Mouse (Mus musculus): Measurements from ENCODE around the gene Arpp21.

Gene Arpp21

GRCm38 (mm10) chr9:112235696-112236397 is at the start of gene Arpp21:
TSS of gene Arpp21 (minus strand) at chr9:112235938.
- POLR2A ChIA-PET = interaction anchor here in 1 of 4 experiments (0.6 to 1.3 kb wide), 2 partner anchors 15 to 50 kb away, joined by 3 read pairs; no protein-coding TSS in a partner anchor

DNA sequence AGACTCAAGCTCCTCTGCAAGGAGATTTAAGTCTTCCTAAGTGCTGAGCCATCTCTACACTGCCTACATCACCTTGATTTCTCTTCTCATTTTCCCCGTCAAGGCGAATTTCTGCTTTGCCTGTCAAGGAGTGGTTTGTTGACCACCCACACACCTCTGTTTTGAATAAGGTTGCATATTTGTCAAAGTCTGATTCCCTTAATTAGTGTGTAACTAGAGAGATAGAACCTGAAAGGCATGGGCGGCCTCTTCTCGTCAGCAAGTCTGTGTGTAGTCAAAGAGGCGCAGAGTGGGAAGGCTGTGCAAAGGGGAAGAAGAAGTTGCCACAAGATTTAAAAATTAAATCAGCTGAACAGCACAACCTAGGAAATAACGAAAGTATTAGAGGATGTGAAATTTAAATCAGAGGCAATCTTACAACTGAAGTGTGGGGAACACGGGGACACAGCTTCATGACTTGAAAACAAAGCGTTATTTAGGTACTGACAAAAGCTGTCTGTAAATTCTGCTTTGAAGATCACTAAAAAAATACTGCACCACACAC is 36.8 kb upstream of the Arpp21 start:
- ChIA-PET POLR2A (no interaction called here), CTCF (no interaction called here)

More at GRCm38 (mm10) chr9:112235696-112236397, at the start of gene Arpp21:
- CTCF ChIA-PET = interaction anchor here in 1 of 4 experiments (0.5 to 0.7 kb wide), 2 partner anchors 139 to 317 kb away, joined by 3 to 6 read pairs; no protein-coding TSS in a partner anchor

DNA sequence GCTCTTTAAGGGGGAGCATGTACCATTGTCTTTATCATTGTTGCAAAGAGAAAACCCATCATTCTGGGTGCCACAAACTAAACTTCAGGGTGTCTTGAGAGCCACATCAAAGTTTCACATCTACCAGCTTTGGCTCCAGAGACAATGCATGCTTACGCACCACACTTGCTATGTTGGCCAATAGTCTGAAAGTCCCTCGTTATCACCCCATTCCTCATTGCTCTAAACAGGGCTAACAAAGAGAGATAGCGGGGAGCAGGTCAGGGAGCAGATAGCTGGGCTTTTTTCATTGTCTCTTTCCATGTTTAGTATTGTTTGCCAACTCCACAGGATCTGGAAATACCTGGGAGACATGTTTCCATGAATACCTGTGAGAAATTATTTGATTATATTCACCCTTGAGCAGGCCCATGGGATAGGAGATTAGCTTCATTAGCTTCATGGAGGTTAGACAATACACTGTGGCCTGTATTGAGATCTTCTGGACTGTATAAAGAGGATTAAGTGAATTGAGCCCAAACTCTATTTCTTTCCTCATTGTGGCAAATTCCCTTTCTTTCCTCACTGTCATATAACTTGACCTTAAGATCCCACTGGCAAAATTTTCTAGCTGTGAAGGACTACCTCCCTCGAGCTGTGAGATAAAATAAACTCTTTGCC is 29.4 kb upstream of the Arpp21 start:
- CTCF ChIA-PET = no interaction called here
- POLR2A ChIA-PET = no interaction called here

DNA sequence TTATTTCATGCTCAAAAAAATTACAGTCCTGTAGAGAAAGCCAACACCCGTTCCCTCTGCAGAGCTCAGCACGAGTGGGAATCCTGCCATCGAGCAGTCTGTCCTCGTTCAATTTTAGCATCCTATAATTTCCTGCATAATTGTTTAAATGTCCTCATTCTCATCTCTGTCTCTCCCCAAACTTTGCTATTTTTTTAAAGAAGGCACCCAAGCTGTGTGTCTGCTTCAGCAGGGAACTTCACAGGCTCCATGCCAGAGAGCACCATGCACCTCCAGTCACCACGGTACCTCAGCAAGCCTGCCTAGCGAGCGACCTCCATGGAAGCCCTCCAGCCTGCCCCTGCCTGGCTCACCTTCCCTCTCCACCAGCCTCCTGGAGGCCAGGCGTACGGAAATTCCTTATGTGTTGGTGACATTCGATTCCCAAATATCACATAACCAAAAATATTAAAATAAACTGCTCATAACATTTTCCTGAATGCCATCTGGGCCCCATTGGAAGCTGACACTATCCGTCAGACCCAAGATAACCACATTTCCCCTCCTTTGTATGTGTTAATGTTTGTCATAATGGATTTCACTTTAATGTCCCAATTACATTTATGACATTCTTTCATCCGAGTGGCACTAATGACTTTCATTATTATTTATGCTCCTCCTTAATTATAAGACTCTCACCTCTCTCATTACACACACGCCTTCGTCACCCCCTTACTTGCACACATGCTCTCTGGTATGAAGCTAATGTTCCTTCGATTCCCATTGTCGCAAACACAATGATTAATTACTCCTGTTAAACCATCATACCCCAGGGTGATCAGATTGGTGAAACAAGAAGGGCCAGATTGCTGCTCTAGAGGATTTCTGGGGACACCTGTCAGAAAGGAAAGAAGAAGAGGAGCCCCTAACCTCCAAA is 26.5 kb upstream of the Arpp21 start:
- POLR2A ChIA-PET = no interaction called here
- CTCF ChIA-PET = no interaction called here

DNA sequence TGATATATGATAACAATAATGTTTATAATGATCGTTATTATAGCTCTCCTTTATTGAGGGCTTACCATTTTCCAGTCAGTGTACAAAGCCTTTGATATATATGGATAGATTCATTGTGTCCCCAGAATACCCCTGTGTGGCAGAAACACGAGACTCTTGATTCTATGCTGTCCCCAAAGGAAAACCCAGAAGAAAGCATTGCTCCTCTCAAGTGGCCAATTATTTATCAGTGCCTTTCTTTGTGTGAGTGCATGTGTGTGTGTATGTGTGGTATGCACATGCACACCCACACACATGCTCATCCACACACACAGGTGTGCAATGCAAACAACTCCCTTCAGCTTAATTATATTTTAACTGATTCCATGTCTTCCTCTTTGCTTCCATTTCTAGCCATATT is 25.8 kb upstream of the Arpp21 start:
- ChIA-PET POLR2A (no interaction called here), CTCF (no interaction called here)

- ChIA-PET CTCF (no interaction called here), POLR2A (no interaction called here)
Observed at GRCm38 (mm10) chr9:112260696-112261095, 25.0 kb upstream of the Arpp21 start.

GRCm38 (mm10) chr9:112258560-112258959 is 22.8 kb upstream of the Arpp21 start:
- ChIA-PET CTCF (no interaction called here), POLR2A (no interaction called here)

DNA sequence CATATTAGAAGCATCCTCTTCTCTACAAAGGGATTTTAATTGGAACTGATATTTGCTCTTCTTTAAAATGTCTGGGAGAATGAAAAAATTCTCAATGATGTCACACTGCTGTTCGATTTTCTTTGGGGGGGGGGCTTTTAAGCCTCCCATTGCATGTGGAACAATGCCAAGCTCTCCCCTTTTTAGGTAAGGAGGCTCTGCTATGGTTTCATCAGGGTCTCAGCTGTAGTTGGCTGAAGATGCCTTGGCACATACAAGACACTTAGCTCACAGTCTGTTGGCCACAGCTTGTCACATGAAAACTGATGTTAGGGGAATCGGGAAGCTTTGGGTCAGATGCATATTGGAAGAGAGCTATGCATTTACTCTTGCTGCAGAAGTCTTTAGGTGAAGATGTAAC is 20.2 kb upstream of the Arpp21 start:
- POLR2A ChIA-PET = no interaction called here
- CTCF ChIA-PET = no interaction called here

DNA sequence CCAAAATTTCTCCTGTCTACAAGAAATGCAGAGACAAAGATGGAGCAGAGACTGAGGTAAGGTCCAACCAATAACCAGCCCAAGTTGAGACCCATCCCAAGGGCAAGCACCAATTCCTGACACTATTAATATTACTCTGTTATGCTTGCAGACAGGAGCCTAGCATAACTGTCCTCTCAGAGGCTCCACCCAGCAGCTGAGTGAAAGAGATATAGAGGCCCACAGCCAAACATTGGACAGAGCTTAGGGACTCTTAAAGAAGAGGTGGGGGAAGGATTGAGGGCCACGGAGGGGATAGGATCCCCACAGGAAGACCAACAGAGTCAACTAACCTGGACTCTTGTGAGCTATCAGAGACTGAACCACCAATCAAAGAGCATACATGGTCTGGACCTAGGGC is 18.0 kb upstream of the Arpp21 start:
- POLR2A ChIA-PET = no interaction called here
- CTCF ChIA-PET = no interaction called here

GRCm38 (mm10) chr9:112251857-112252256 is 16.1 kb upstream of the Arpp21 start:
- CTCF ChIA-PET = no interaction called here

GRCm38 (mm10) chr9:112251339-112251738 is 15.6 kb upstream of the Arpp21 start:
- POLR2A ChIA-PET = no interaction called here
- CTCF ChIA-PET = no interaction called here

More at GRCm38 (mm10) chr9:112251857-112252256, 16.1 kb upstream of the Arpp21 start:
- POLR2A ChIA-PET = no interaction called here

GRCm38 (mm10) chr9:112249753-112250152 is 14.0 kb upstream of the Arpp21 start:
- ChIA-PET POLR2A (no interaction called here), CTCF (interaction anchor here in 1 of 4 experiments (0.7 kb wide), 1 partner anchor 302 kb away, joined by 4 read pairs; no protein-coding TSS in a partner anchor)

- ChIA-PET CTCF (no interaction called here), POLR2A (no interaction called here)
Observed at GRCm38 (mm10) chr9:112247183-112247582, 11.4 kb upstream of the Arpp21 start.

- ChIA-PET POLR2A (no interaction called here), CTCF (no interaction called here)
Observed at GRCm38 (mm10) chr9:112238168-112238567, 2.4 kb upstream of the Arpp21 start.

GRCm38 (mm10) chr9:112236551-112236950 is 813 bp upstream of the Arpp21 start:
- POLR2A ChIA-PET = interaction anchor here in 1 of 4 experiments (0.7 to 1.3 kb wide), 2 partner anchors 16 to 34 kb away, joined by 3 read pairs; no protein-coding TSS in a partner anchor
- CTCF ChIA-PET = no interaction called here

DNA sequence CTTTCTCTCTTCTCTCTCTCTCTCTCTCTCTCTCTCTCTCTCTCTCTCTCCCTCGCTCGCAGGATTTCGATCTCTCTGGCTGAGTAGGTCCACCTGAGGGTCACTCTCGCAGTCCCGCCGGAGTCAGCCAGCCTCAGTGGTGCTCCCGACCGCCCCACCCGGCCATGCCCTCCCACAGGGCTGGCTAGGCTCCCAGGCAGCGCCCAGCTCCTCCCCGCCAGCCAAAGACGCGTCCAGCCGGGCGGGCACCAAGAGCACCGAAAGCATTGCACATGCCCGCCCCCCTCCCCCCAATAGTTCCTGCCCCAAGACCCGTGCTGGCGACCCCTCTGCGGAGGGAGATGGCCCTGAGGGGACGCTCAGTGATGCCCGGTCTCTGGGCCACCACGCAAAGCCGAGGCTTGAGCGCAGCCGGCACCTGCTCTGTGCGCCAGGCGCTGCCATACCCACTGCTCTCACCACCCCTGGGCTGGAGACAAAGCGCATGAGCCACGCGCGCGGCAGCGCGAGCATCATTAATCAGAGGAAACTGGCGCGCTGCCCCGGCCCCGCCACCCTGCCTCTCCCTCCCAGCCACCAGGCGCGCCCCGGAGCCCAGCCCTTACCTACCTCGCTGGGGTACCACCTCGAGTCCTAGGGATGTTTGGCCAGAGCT is 570 bp downstream of the Arpp21 start:
- ChIA-PET CTCF (interaction anchor here in 2 of 4 experiments (0.7 kb wide), 2 partner anchors 73 to 138 kb away, joined by 6 to 7 read pairs; no protein-coding TSS in a partner anchor), POLR2A (no interaction called here)

DNA sequence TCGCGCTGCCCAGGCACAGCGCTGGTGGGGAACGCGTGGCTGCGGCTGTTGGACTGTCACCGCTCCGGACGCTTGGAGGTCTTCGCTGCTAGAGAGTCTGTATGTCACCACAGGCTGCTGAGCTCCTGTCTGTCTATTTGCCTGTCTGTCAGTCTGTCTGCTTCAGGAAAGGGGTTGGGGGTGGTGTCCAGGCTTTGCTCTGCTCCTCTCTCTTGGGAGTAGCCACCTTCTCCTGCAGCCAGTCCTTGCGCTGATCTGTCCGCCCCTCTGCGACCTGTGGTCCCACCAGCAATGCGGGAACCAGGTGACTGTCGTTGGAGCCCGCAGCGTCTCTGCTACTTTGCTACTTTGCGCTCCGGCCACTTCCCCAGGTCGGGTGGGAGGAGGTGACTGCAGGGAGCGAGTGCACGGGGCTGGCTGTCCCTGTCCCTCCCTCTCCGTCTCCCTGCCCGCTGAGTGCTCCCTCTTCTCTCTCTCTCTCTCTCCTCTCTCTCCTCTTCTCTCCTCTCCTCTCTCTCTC is 1.2 kb downstream of the Arpp21 start:
- ChIA-PET CTCF (interaction anchor here in 1 of 4 experiments (0.7 kb wide), 1 partner anchor 73 kb away, joined by 7 read pairs; no protein-coding TSS in a partner anchor), POLR2A (no interaction called here)

DNA sequence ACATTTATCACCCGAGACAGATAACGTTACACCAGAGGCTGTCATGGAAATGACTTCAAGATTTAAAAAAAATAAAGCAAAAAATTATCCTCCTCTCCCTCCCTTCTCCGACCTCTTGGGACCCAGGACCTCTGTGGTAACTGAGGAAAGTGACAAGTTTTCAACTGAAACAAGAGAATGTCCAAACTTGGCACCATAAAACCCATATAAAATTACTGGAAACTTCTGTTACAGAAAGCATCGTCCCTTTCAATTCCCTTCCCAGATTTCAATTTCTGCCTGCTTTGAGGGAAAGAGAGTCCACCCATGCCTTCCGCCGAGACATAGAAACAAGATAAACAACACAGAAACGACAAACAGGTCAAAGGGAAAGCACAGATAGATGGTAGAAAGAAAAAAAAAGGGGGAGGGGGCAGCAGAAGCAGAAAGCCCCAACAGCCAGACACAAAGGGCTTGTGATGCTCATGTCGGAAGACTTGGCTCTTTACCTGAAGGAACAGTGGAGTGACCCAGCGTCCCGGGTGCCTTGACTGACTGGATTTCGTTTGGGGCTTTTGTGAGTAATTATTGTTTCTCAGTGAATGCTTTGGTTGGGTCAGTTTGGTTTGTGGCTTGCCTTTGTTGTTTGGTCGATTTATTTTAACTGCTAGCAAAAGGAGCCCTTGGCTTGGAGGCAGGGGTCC is 1.8 kb downstream of the Arpp21 start:
- ChIA-PET POLR2A (no interaction called here), CTCF (interaction anchor here in 2 of 4 experiments (0.7 kb wide), 2 partner anchors 74 to 132 kb away, joined by 7 to 8 read pairs; no protein-coding TSS in a partner anchor)
